Mouse (Mus musculus): Measurements from ENCODE around the gene Psg16.

The Psg16 gene

GRCm38 (mm10) chr7:17135307-17135706, 61.5 kb downstream of the Psg16 start:
- DNase-seq, result no peak

GRCm38 (mm10) chr7:17149931-17150330, 76.1 kb downstream of the Psg16 start, which contains the start of gene Ceacam3:
Gene Ceacam3, plus strand, starts transcription at chr7:17150282.
- DNase-seq, result no peak

GRCm38 (mm10) chr7:17155634-17156033, 81.8 kb downstream of the Psg16 start:
- DNase-seq, result peak; percentile 73 to 84

GRCm38 (mm10) chr7:17156885-17157677, 83.2 kb downstream of the Psg16 start:
- DNase-seq, result peak; percentile 11 to 53

GRCm38 (mm10) chr7:17159011-17159410, 85.2 kb downstream of the Psg16 start:
- DNase-seq, result peak; percentile 51 to 54

- no peak for DNase-seq
Measured at GRCm38 (mm10) chr7:17171827-17172226, 98.0 kb downstream of the Psg16 start.
